Mouse (Mus musculus) kidney, adult 11 months (tissue): Measurements from ENCODE around the gene Fdxacb1.
A peak's percentile ranks its signal among the peaks of the same experiment; 100 is the strongest.

Experiments
- DNase-seq: peaks from one replicate; pipeline ENCODE4 v3.0.0; 2022

The Fdxacb1 gene

GRCm38 (mm10) chr9:50808471-50808870, 40.4 kb downstream of the Fdxacb1 start:
- DNase-seq = peak; percentile 58

GRCm38 (mm10) chr9:50809146-50809545, 41.1 kb downstream of the Fdxacb1 start:
- no peak for DNase-seq

- no peak for DNase-seq
Observed at GRCm38 (mm10) chr9:50811187-50811586, 43.2 kb downstream of the Fdxacb1 start.

GRCm38 (mm10) chr9:50811746-50812145, 43.7 kb downstream of the Fdxacb1 start:
- DNase-seq = no peak

DNA sequence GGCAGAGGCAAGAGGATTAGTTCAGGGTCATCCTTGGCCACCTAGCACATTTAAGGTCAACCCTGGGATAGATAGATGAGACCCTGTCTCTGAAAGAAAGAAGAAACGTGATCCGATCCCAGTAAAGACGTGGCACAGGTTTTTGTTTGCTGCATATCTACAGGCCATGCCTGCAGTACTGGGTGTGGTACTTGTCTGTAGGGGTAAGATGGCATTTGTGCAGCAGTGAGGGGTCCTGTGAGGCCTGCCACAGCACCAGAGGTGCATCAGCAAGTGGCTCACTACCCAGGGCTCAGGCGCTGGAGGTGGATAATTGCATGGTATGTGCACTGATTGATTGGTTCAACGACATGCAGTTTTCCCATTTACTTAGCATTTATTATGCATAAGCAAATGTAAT, 45.8 kb downstream of the Fdxacb1 start:
- no peak for DNase-seq

GRCm38 (mm10) chr9:50815666-50816065, 47.6 kb downstream of the Fdxacb1 start:
- DNase-seq = no peak

GRCm38 (mm10) chr9:50816512-50816911, 48.5 kb downstream of the Fdxacb1 start:
- DNase-seq = no peak

DNA sequence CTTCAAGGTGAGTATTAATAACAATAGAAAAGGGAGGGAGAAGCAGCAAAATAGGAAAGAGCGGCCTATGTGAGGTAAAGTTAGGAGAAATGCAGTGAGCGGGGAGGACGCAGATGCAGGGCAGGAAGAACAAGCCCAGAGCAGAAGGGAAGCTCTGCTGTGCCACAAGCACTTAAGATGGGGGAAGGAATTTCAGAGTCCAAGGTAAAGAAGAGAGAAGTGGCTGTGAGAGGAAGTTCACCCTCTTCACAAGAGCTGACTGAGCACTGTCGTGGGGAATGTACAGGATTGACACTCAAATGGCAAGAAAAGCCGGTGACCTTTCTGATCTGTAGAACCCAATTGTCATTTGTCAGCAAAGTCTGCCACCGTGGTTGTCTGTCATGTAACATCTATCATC, 50.0 kb downstream of the Fdxacb1 start:
- no peak for DNase-seq

DNA sequence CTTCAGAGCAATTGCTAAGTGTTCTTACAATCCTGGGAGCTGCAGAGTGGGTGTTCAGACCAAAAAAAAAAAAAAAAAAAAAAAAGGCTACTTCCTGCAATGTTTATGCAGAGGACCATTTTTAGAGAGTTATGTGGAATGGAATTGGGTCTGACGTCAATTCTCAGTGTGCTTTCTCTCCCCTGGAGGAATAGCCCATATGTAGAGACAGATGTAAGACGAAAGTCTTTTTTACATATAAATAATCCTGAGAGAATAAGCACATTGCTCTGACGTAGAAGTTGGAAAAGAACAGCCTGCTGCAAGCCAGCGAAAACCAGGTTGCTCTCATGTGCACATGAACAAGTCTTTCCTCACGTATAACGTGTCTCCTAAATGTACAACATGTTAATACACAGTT, 51.7 kb downstream of the Fdxacb1 start:
- DNase-seq = no peak

- DNase-seq = no peak
Observed at GRCm38 (mm10) chr9:50821651-50822050, 53.6 kb downstream of the Fdxacb1 start.

DNA sequence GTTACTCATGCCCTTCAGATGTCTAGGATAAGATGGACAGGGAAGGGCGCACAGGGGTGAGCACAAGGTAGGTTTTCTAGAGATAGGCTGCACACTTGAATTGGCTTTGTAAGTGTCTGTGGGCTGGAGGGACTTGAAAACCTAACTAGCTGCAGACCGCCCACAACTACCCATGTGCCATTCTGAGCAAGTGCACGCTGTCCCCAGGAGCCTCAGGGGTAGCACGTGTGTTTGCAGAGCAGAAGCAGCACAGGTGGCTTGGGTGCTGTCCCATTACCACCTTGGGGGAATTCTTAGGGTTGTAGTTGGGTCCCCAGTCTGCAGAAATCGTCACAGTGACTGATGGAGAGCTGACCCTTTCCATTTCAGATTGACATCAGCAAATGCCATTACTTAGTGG, 54.2 kb downstream of the Fdxacb1 start:
- DNase-seq = no peak
